Mouse (Mus musculus) ES-E14 (cell line): Measurements from ENCODE around the gene Ascc3.

Source experiments
- HCFC1 ChIP-seq: IDR thresholded peaks from 2 replicates; pipeline ENCODE4 v1.6.1; 2012; ENCODE audit warnings: low read length, inconsistent platforms, borderline replicate concordance; ENCODE audit not compliant: insufficient read depth
- ZNF384 ChIP-seq: IDR thresholded peaks from 2 replicates; pipeline ENCODE4 v1.6.1; 2012; ENCODE audit warnings: low read depth, low read length, inconsistent platforms

DNA sequence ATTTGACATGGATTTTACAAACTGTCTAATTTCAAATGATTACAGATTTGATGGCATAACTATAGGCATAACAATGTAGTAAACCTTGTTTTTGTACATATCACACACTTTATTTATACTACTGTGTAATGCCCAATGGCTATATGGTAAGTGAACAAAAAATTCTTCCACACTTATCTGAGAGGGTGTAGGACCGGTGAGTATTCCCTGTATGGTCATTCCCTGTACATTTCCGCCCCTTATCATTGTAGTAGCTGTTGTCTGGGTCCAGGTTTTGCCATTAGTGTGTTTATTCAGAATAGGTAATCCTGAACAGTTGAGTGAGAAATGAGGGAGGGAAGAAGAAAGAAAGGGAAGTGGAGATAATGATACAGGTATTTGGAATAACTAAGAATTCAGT, 306.2 kb downstream of the Ascc3 start:
- no peak for TF ChIP-seq ZNF384
- TF ChIP-seq HCFC1, result no peak
